Mouse (Mus musculus) limb, embryonic 13.5 days (tissue): ENCODE results near the gene Msantd3. TPM values are rescaled to one million over a fixed set of nuclear protein-coding genes. Genes with fewer than 3 reads are reported as not detected.

Experiments used
- ATAC-seq: fragments of 200-750 bp; cut with Nextera tagmentation; 2 replicates; pipeline ENCODE4 v1.8.0; 2017; ENCODE audit warnings: low read depth, moderate number of reproducible peaks, moderate TSS enrichment; ENCODE audit not compliant: low FRiP score
- H3K27ac ChIP-seq: fragments of 300-500 bp; sonication (generic); 2 replicates; pipeline ENCODE4 v1.5.1; 2015; ENCODE audit warnings: inconsistent platforms, mild to moderate bottlenecking, moderate library complexity
- H3K27me3 ChIP-seq: fragments of 300-500 bp; sonication (generic); 2 replicates; pipeline ENCODE4 v1.6.1; 2015; ENCODE audit warnings: mild to moderate bottlenecking, inconsistent platforms
- H3K36me3 ChIP-seq: fragments of 300-500 bp; sonication (generic); 2 replicates; pipeline ENCODE4 v1.6.1; 2015; ENCODE audit warnings: inconsistent platforms, mild to moderate bottlenecking, moderate library complexity
- H3K4me1 ChIP-seq: fragments of 300-500 bp; sonication (generic); 2 replicates; pipeline ENCODE4 v1.6.1; 2015; ENCODE audit warnings: inconsistent platforms
- H3K4me2 ChIP-seq: fragments of 300-500 bp; sonication (generic); replicated peaks from 2 replicates; pipeline ENCODE4 v1.6.1; 2015; ENCODE audit warnings: inconsistent platforms, mild to moderate bottlenecking, moderate library complexity
- H3K4me3 ChIP-seq: fragments of 300-500 bp; sonication (generic); 2 replicates; pipeline ENCODE4 v1.5.1; 2015; ENCODE audit warnings: moderate library complexity, mild to moderate bottlenecking, inconsistent platforms
- H3K9ac ChIP-seq: fragments of 300-500 bp; sonication (generic); 2 replicates; pipeline ENCODE4 v1.6.1; 2015; ENCODE audit warnings: mild to moderate bottlenecking, inconsistent platforms
- H3K9me3 ChIP-seq: fragments of 300-500 bp; sonication (generic); 2 replicates; pipeline ENCODE4 v1.6.1; 2016; ENCODE audit warnings: inconsistent platforms
- WGBS: fragments of 180-500 bp; shearing (Covaris S2); methylation state at CpG from one replicate; pipeline ENCODE4 v1.1.7; 2015; 5-methylcytosine and 5-hydroxymethylcytosine counted together
- polyA plus RNA-seq: library from polyadenylated mRNA; unstranded; fragments of >200 nt; fragmentation: Nextera tagmentation; extraction: Ambion mirVana; gene quantifications from 2 replicates; pipeline ENCODE4 v1.2.1, GENCODE M21; 2015

Msantd3 gene
- polyA plus RNA-seq, 1 experiment from 2014 or later = 27.6 TPM

GRCm38 (mm10) chr4:48561824-48562223, 22.1 kb downstream of the Msantd3 start:
- no peak for ATAC-seq
- no peak overlapping the region for H3K27ac ChIP-seq
- peaks cover 39% of the 10 kb centered on the region for H3K36me3 ChIP-seq
- peaks cover 7% of the 10 kb centered on the region; the same call in 1 of the 2 replicates for H3K4me1 ChIP-seq
- no peaks in the 10 kb centered on the region for H3K9me3 ChIP-seq
- no peak overlapping the region for H3K4me3 ChIP-seq
- H3K4me2 ChIP-seq = no peak overlapping the region
- 69% methylated on average over 8 of the region's 8 CpGs for WGBS
- H3K27me3 ChIP-seq = no peaks in the 10 kb centered on the region
- H3K9ac ChIP-seq = no peak overlapping the region

GRCm38 (mm10) chr4:48564962-48565361, 25.2 kb downstream of the Msantd3 start:
- H3K9ac ChIP-seq = no peak overlapping the region
- no peak overlapping the region for H3K4me3 ChIP-seq
- H3K4me1 ChIP-seq = peaks cover 9% of the 10 kb centered on the region
- H3K36me3 ChIP-seq = peaks cover 22% of the 10 kb centered on the region
- no peaks in the 10 kb centered on the region for H3K27me3 ChIP-seq
- no peaks in the 10 kb centered on the region for H3K9me3 ChIP-seq
- no peak for ATAC-seq
- H3K4me2 ChIP-seq = no peak overlapping the region
- no peak overlapping the region for H3K27ac ChIP-seq

- Histone ChIP-seq H3K27me3 (peaks cover 9% of the 10 kb centered on the region; the same call in 1 of the 2 replicates), H3K9ac (no peak overlapping the region), H3K36me3 (no peaks in the 10 kb centered on the region), H3K4me1 (no peaks in the 10 kb centered on the region), H3K9me3 (no peaks in the 10 kb centered on the region), H3K27ac (no peak overlapping the region), H3K4me3 (no peak overlapping the region), H3K4me2 (no peak overlapping the region)
- no peak for ATAC-seq
- whole genome bisulfite sequencing = 83% methylated on average over 7 of the region's 7 CpGs
Observed at GRCm38 (mm10) chr4:48576361-48576760, 36.6 kb downstream of the Msantd3 start.

- Histone ChIP-seq H3K9me3 (no peaks in the 10 kb centered on the region), H3K9ac (no peak overlapping the region), H3K4me3 (no peak overlapping the region), H3K36me3 (no peaks in the 10 kb centered on the region), H3K4me1 (no peaks in the 10 kb centered on the region), H3K27me3 (peaks cover 9% of the 10 kb centered on the region; the same call in 1 of the 2 replicates), H3K4me2 (no peak overlapping the region), H3K27ac (no peak overlapping the region)
- 88% methylated on average over 1 of the region's 1 CpGs for WGBS
- ATAC-seq = no peak
Observed at GRCm38 (mm10) chr4:48577831-48578230, 38.1 kb downstream of the Msantd3 start.

- H3K4me1 ChIP-seq = no peaks in the 10 kb centered on the region
- H3K9me3 ChIP-seq = no peaks in the 10 kb centered on the region
- WGBS = 49% methylated on average over 4 of the region's 4 CpGs
- no peak overlapping the region for H3K9ac ChIP-seq
- H3K36me3 ChIP-seq = no peaks in the 10 kb centered on the region
- H3K4me3 ChIP-seq = no peak overlapping the region
- no peak overlapping the region for H3K27ac ChIP-seq
- no peak overlapping the region for H3K4me2 ChIP-seq
- no peak for ATAC-seq
- peaks cover 9% of the 10 kb centered on the region; the same call in 1 of the 2 replicates for H3K27me3 ChIP-seq
Observed at GRCm38 (mm10) chr4:48578399-48578798, 38.7 kb downstream of the Msantd3 start.

- no peaks in the 10 kb centered on the region for H3K9me3 ChIP-seq
- H3K4me1 ChIP-seq = no peaks in the 10 kb centered on the region
- H3K27ac ChIP-seq = no peak overlapping the region
- peaks cover 9% of the 10 kb centered on the region; the same call in 1 of the 2 replicates for H3K27me3 ChIP-seq
- ATAC-seq = no peak
- no peak overlapping the region for H3K4me3 ChIP-seq
- no peak overlapping the region for H3K9ac ChIP-seq
- no peaks in the 10 kb centered on the region for H3K36me3 ChIP-seq
- WGBS = 52% methylated on average over 6 of the region's 6 CpGs
- H3K4me2 ChIP-seq = no peak overlapping the region
Observed at GRCm38 (mm10) chr4:48579475-48580110, 39.9 kb downstream of the Msantd3 start.

- Histone ChIP-seq H3K9me3 (no peaks in the 10 kb centered on the region), H3K36me3 (no peaks in the 10 kb centered on the region), H3K27me3 (peaks cover 9% of the 10 kb centered on the region; the same call in 1 of the 2 replicates), H3K9ac (no peak overlapping the region), H3K4me1 (0 out of 2 replicates have a peak, but pooled peaks cover under 1% of the 10 kb centered on the region), H3K4me2 (no peak overlapping the region), H3K4me3 (no peak overlapping the region), H3K27ac (no peak overlapping the region)
- 19% methylated on average over 2 of the region's 2 CpGs for WGBS
- no peak for ATAC-seq
Observed at GRCm38 (mm10) chr4:48581201-48581600, 41.5 kb downstream of the Msantd3 start.

- Histone ChIP-seq H3K27me3 (peaks cover 9% of the 10 kb centered on the region; the same call in 1 of the 2 replicates), H3K9me3 (no peaks in the 10 kb centered on the region), H3K36me3 (no peaks in the 10 kb centered on the region), H3K4me1 (peaks cover 7% of the 10 kb centered on the region), H3K4me3 (no peak overlapping the region), H3K27ac (no peak overlapping the region), H3K9ac (no peak overlapping the region), H3K4me2 (no peak overlapping the region)
- no peak for ATAC-seq
- 76% methylated on average over 2 of the region's 3 CpGs for WGBS
Observed at GRCm38 (mm10) chr4:48581993-48582392, 42.3 kb downstream of the Msantd3 start.

GRCm38 (mm10) chr4:48582941-48583340, 43.2 kb downstream of the Msantd3 start:
- Histone ChIP-seq H3K9me3 (0 out of 2 replicates have a peak, but pooled peaks cover 3% of the 10 kb centered on the region), H3K9ac (no peak overlapping the region), H3K4me3 (no peak overlapping the region), H3K4me1 (peaks cover 10% of the 10 kb centered on the region), H3K4me2 (no peak overlapping the region), H3K27ac (no peak overlapping the region), H3K27me3 (peaks cover 9% of the 10 kb centered on the region; the same call in 1 of the 2 replicates), H3K36me3 (no peaks in the 10 kb centered on the region)
- WGBS = 86% methylated on average over 2 of the region's 2 CpGs
- no peak for ATAC-seq

GRCm38 (mm10) chr4:48584421-48585240, 44.9 kb downstream of the Msantd3 start, which contains the start of gene Tmeff1:
Gene Tmeff1 (plus strand): TSS chr4:48585174.
- Histone ChIP-seq H3K27me3 (peaks cover 4% of the 10 kb centered on the region; the same call in 1 of the 2 replicates), H3K27ac (peak within 1 kb of the TSS; percentile 93), H3K4me3 (peak within 1 kb of the TSS; percentile 93), H3K4me2 (peak within 1 kb of the TSS; percentile 90), H3K36me3 (no peaks in the 10 kb centered on the region), H3K9me3 (0 out of 2 replicates have a peak, but pooled peaks cover 3% of the 10 kb centered on the region), H3K4me1 (peaks cover 10% of the 10 kb centered on the region), H3K9ac (peak within 1 kb of the TSS; percentile 93)
- 1% methylated on average over 42 of the region's 64 CpGs for WGBS
- ATAC-seq = peak; percentile 86

GRCm38 (mm10) chr4:48585241-48586098, 45.7 kb downstream of the Msantd3 start:
- H3K9me3 ChIP-seq = 0 out of 2 replicates have a peak, but pooled peaks cover 3% of the 10 kb centered on the region
- H3K4me3 ChIP-seq = peak overlapping the region; percentile 93
- peak overlapping the region; percentile 93 for H3K9ac ChIP-seq
- H3K36me3 ChIP-seq = no peaks in the 10 kb centered on the region
- ATAC-seq = peak; percentile 74
- no peaks in the 10 kb centered on the region for H3K27me3 ChIP-seq
- peaks cover 10% of the 10 kb centered on the region for H3K4me1 ChIP-seq
- 1% methylated on average over 77 of the region's 92 CpGs for WGBS
- H3K4me2 ChIP-seq = peak overlapping the region; percentile 90
- H3K27ac ChIP-seq = peak overlapping the region; percentile 93
